Mouse (Mus musculus): ENCODE results near the gene BC048562. TPM values are rescaled to one million over a fixed set of nuclear protein-coding genes. Genes with fewer than 3 reads are reported as not detected.
A peak's percentile ranks its signal among the peaks of the same experiment; 100 is the strongest.

BC048562 gene
- polyA plus RNA-seq, 1 experiment from 2014 or later, result not detected

- Histone ChIP-seq H3K4me2 (replicated peaks) (no peak overlapping the region), H3K4me3 (replicated peaks; ENCODE audit: low read length) (no peak overlapping the region), H3K27ac (no peak overlapping the region), H3K36me3 (replicated peaks; ENCODE audit: control insufficient read depth, insufficient read depth) (peaks cover 42% of the 10 kb centered on the region), H3K4me1 (replicated peaks; ENCODE audit: control insufficient read depth, insufficient read depth, low read length) (peaks cover 7% of the 10 kb centered on the region), H3K27me3 (ENCODE audit: control insufficient read depth, insufficient read depth, low read length) (no peaks in the 10 kb centered on the region), H3K9me3 (ENCODE audit: control insufficient read depth, low read length) (no peaks in the 10 kb centered on the region), H3K9ac (no peak overlapping the region)
- no peak for DNase-seq (ENCODE audit: low spot score)
- no peak for ATAC-seq (ENCODE audit: low FRiP score)
- 95% methylated on average over 2 of the region's 2 CpGs for WGBS
These were observed 29.9 kb downstream of the BC048562 start for GRCm38 (mm10) chr9:108466219-108466618.

- WGBS, result 81% methylated on average over 5 of the region's 5 CpGs
These were observed 33.1 kb downstream of the BC048562 start for GRCm38 (mm10) chr9:108469430-108469829.

GRCm38 (mm10) chr9:108469845-108470244, 33.6 kb downstream of the BC048562 start:
- Histone ChIP-seq H3K4me3 (replicated peaks; ENCODE audit: low read length) (no peak overlapping the region), H3K9me3 (ENCODE audit: control insufficient read depth, low read length) (no peaks in the 10 kb centered on the region), H3K27me3 (ENCODE audit: control insufficient read depth, insufficient read depth, low read length) (no peaks in the 10 kb centered on the region), H3K9ac (no peak overlapping the region), H3K4me1 (replicated peaks; ENCODE audit: control insufficient read depth, insufficient read depth, low read length) (no peaks in the 10 kb centered on the region), H3K27ac (no peak overlapping the region), H3K36me3 (replicated peaks; ENCODE audit: control insufficient read depth, insufficient read depth) (peaks cover 22% of the 10 kb centered on the region), H3K4me2 (replicated peaks) (no peak overlapping the region)
- DNase-seq (ENCODE audit: low spot score) (no peak), ATAC-seq (ENCODE audit: low FRiP score) (no peak)
- 82% methylated on average over 4 of the region's 4 CpGs for WGBS

More at GRCm38 (mm10) chr9:108469430-108469829, 33.1 kb downstream of the BC048562 start:
- Histone ChIP-seq H3K36me3 (replicated peaks; ENCODE audit: control insufficient read depth, insufficient read depth) (peaks cover 26% of the 10 kb centered on the region), H3K4me1 (replicated peaks; ENCODE audit: control insufficient read depth, insufficient read depth, low read length) (no peaks in the 10 kb centered on the region), H3K27me3 (ENCODE audit: control insufficient read depth, insufficient read depth, low read length) (no peaks in the 10 kb centered on the region), H3K4me2 (replicated peaks) (no peak overlapping the region), H3K4me3 (replicated peaks; ENCODE audit: low read length) (no peak overlapping the region), H3K9ac (no peak overlapping the region), H3K27ac (no peak overlapping the region), H3K9me3 (ENCODE audit: control insufficient read depth, low read length) (no peaks in the 10 kb centered on the region)
- ATAC-seq (ENCODE audit: low FRiP score), result no peak
- DNase-seq (ENCODE audit: low spot score), result no peak

GRCm38 (mm10) chr9:108474528-108474927, 38.2 kb downstream of the BC048562 start:
- no peaks in the 10 kb centered on the region for H3K27me3 ChIP-seq (ENCODE audit: control insufficient read depth, insufficient read depth, low read length)
- ATAC-seq (ENCODE audit: low FRiP score) (no peak), DNase-seq (ENCODE audit: low spot score) (no peak)
- 75% methylated on average over 1 of the region's 1 CpGs for WGBS
- no peaks in the 10 kb centered on the region for H3K36me3 ChIP-seq (replicated peaks; ENCODE audit: control insufficient read depth, insufficient read depth)
- H3K4me2 ChIP-seq (replicated peaks), result no peak overlapping the region
- H3K4me3 ChIP-seq (replicated peaks; ENCODE audit: low read length), result no peak overlapping the region
- no peak overlapping the region for H3K9ac ChIP-seq
- no peak overlapping the region for H3K27ac ChIP-seq
- peaks cover 10% of the 10 kb centered on the region for H3K4me1 ChIP-seq (replicated peaks; ENCODE audit: control insufficient read depth, insufficient read depth, low read length)
- no peaks in the 10 kb centered on the region for H3K9me3 ChIP-seq (ENCODE audit: control insufficient read depth, low read length)

- H3K27me3 ChIP-seq (ENCODE audit: control insufficient read depth, insufficient read depth, low read length), result no peaks in the 10 kb centered on the region
- WGBS, result under 1% methylated on average over 20 of the region's 20 CpGs
- H3K27ac ChIP-seq, result peak overlapping the region; percentile 63; the same call in 1 of the 2 replicates
- peak overlapping the region; percentile 51 for H3K4me2 ChIP-seq (replicated peaks)
- no peaks in the 10 kb centered on the region for H3K9me3 ChIP-seq (ENCODE audit: control insufficient read depth, low read length)
- H3K36me3 ChIP-seq (replicated peaks; ENCODE audit: control insufficient read depth, insufficient read depth), result no peaks in the 10 kb centered on the region; the same call in 1 of the 2 replicates
- peak overlapping the region; percentile 24; the same call in 1 of the 2 replicates for H3K9ac ChIP-seq
- ATAC-seq (ENCODE audit: low FRiP score), result peak; percentile 25; the same call in 1 of the 2 replicates
- DNase-seq (ENCODE audit: low spot score), result peak; percentile 64
- peak overlapping the region; percentile 34 for H3K4me3 ChIP-seq (replicated peaks; ENCODE audit: low read length)
- H3K4me1 ChIP-seq (replicated peaks; ENCODE audit: control insufficient read depth, insufficient read depth, low read length), result peaks cover 10% of the 10 kb centered on the region
These were observed 42.4 kb downstream of the BC048562 start for GRCm38 (mm10) chr9:108478638-108479156.

GRCm38 (mm10) chr9:108479241-108479640, 43.0 kb downstream of the BC048562 start:
- H3K4me1 ChIP-seq (replicated peaks; ENCODE audit: control insufficient read depth, insufficient read depth, low read length), result peaks cover 10% of the 10 kb centered on the region
- DNase-seq (ENCODE audit: low spot score), result no peak
- H3K27me3 ChIP-seq (ENCODE audit: control insufficient read depth, insufficient read depth, low read length), result no peaks in the 10 kb centered on the region
- H3K27ac ChIP-seq, result no peak overlapping the region
- WGBS, result 31% methylated on average over 11 of the region's 11 CpGs
- H3K9me3 ChIP-seq (ENCODE audit: control insufficient read depth, low read length), result no peaks in the 10 kb centered on the region
- H3K9ac ChIP-seq, result 0 out of 2 replicates have a peak overlapping the region, but pooled peaks have one; percentile 14
- no peaks in the 10 kb centered on the region; the same call in 1 of the 2 replicates for H3K36me3 ChIP-seq (replicated peaks; ENCODE audit: control insufficient read depth, insufficient read depth)
- H3K4me2 ChIP-seq (replicated peaks), result peak overlapping the region; percentile 51
- H3K4me3 ChIP-seq (replicated peaks; ENCODE audit: low read length), result peak overlapping the region; percentile 34
- ATAC-seq (ENCODE audit: low FRiP score), result no peak; the same call in 1 of the 2 replicates

- WGBS, result 18% methylated on average over 10 of the region's 10 CpGs
- ATAC-seq (ENCODE audit: low FRiP score) (peak; percentile 41; the same call in 1 of the 2 replicates), DNase-seq (ENCODE audit: low spot score) (peak; percentile 85)
- Histone ChIP-seq H3K9me3 (ENCODE audit: control insufficient read depth, low read length) (no peaks in the 10 kb centered on the region), H3K27me3 (ENCODE audit: control insufficient read depth, insufficient read depth, low read length) (no peaks in the 10 kb centered on the region), H3K4me1 (replicated peaks; ENCODE audit: control insufficient read depth, insufficient read depth, low read length) (peaks cover 10% of the 10 kb centered on the region), H3K4me3 (replicated peaks; ENCODE audit: low read length) (peak within 1 kb of the TSS; percentile 34), H3K9ac (peak within 1 kb of the TSS; percentile 51), H3K4me2 (replicated peaks) (peak within 1 kb of the TSS; percentile 53), H3K27ac (peak within 1 kb of the TSS; percentile 63; the same call in 1 of the 2 replicates), H3K36me3 (replicated peaks; ENCODE audit: control insufficient read depth, insufficient read depth) (no peaks in the 10 kb centered on the region; the same call in 1 of the 2 replicates)
These were observed 43.6 kb downstream of the BC048562 start, which contains the start of gene Lamb2 for GRCm38 (mm10) chr9:108479721-108480351. Gene Lamb2, plus strand, starts transcription at chr9:108479736.

- ATAC-seq (ENCODE audit: low FRiP score) (no peak), DNase-seq (ENCODE audit: low spot score) (no peak)
- Histone ChIP-seq H3K9me3 (ENCODE audit: control insufficient read depth, low read length) (no peaks in the 10 kb centered on the region), H3K27ac (no peak overlapping the region), H3K4me2 (replicated peaks) (0 out of 2 replicates have a peak overlapping the region, but pooled peaks have one; percentile 53), H3K9ac (no peak overlapping the region), H3K36me3 (replicated peaks; ENCODE audit: control insufficient read depth, insufficient read depth) (peaks cover 6% of the 10 kb centered on the region; the same call in 1 of the 2 replicates), H3K4me3 (replicated peaks; ENCODE audit: low read length) (no peak overlapping the region), H3K27me3 (ENCODE audit: control insufficient read depth, insufficient read depth, low read length) (no peaks in the 10 kb centered on the region), H3K4me1 (replicated peaks; ENCODE audit: control insufficient read depth, insufficient read depth, low read length) (peaks cover 10% of the 10 kb centered on the region)
- 93% methylated on average over 28 of the region's 28 CpGs for WGBS
These were observed 44.7 kb downstream of the BC048562 start for GRCm38 (mm10) chr9:108480813-108481519.
